Mouse (Mus musculus): ENCODE data around the gene Gm21954.

DNA sequence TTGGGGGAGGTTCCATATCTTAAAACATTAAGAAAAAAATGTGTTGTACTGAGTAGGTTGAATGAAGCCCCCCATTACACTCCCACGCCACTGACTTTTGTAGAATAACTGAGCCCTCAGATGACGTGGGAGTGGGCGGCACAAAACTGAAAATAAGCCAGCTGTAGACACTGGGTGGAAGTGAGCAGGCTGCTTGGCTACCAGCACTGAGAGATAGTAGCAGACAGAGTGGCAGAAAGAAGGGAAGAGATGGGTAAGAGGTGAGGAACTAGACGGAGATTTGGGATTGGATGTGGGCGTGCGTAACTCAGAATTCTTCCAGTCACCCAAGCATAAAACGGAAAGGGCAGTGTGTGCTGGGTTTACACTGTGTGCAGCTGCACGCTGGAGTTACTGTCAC is 6.2 kb downstream of the Gm21954 start:
- TF ChIP-seq CTCF (IDR thresholded peaks at IDR 0.05; ENCODE audit: borderline replicate concordance, insufficient read depth, low read length) (no peak), POLR2A (IDR thresholded peaks at IDR 0.05; ENCODE audit: low read depth, low read length) (no peak)
